Mouse (Mus musculus): ENCODE measurements around the gene Arhgef11. TPM values are rescaled to one million over a fixed set of nuclear protein-coding genes. Genes with fewer than 3 reads are reported as not detected.

Arhgef11 gene
- total RNA-seq, 2 experiments from 2014 or later = 49.4 to 51.3 TPM

DNA sequence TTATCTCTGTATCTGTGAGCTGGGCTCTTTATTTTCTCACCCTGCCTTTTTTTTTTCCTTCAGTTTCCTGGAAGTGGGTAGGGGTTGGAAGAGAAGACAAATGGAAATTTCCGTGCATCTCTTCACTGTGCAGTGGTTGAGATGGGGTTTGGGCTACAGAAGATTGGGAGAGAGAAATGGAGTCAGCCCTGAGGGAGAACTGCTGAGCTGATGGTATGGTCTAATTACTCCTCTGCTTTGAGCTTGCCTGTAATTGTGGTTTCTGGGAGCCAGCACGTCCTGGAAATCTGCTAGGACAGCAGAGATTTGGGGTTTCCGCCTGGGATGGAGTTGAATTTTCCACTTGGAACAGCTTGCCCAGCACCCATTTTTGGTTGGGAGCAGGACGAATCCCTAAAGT lies 43.1 kb downstream of the Arhgef11 start:
- DNase-seq (ENCODE audit: low spot score in 2 of 2) = no peak

DNA sequence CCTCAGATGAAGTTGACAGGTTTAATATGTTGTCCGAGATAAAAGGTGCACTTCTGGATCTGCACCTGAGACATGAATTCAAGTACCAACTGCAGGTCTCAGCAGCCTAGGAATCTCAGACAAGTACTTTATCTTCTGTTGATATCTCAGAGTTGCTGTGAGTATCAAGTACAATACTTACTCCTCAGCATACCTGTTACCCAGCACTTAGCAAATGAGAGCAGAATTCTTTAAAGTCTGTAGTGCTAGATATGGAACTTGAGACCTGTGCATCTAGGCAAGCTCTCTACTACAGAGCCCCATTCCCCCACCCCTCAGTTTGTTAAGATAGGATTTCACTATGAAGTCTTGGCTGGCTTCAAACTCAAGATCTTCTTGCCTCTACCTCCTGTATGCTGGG lies 43.9 kb downstream of the Arhgef11 start:
- no peak for DNase-seq (ENCODE audit: low spot score in 2 of 2)

DNA sequence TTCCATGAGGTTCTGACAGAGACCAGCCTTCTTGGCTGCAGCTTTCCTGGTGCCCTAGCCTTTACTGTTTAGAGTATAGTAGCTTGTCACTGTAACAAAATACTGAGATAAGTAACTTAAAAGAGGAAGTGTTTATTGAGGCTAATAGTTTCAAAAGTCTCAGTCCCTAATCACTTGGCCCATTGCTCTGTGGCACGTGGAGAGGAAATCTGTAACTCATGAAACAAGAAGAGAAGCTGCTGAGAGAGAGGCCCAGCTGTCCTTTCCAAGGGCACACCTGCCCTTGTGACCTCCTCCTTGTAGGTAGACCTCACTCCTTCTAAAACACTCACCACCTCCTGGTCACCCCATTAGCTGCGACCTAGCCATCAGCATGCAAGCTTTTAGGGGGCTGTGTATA lies 101.2 kb downstream of the Arhgef11 start:
- no peak for DNase-seq (ENCODE audit: low spot score in 2 of 2)

DNA sequence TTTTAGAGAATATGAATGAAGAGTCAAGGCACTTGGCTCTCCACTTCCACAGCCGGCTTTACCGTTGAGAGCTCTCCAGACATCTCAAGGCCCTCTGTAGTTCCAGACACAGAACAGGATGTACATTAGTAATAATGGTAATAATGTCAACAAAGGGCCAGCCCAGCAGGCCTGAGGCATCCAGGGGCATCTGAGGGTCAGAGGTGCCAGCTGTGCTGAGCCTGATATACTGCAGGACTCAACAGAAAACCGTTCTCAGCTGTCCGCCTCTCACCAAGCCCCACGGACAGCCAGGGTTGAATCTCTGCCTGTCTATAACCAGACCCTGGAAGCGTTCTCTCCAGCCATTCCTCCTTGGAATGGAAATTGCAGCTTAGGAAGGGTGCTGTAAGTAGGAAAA lies 107.2 kb downstream of the Arhgef11 start:
- no peak for DNase-seq (ENCODE audit: low spot score in 2 of 2)

DNA sequence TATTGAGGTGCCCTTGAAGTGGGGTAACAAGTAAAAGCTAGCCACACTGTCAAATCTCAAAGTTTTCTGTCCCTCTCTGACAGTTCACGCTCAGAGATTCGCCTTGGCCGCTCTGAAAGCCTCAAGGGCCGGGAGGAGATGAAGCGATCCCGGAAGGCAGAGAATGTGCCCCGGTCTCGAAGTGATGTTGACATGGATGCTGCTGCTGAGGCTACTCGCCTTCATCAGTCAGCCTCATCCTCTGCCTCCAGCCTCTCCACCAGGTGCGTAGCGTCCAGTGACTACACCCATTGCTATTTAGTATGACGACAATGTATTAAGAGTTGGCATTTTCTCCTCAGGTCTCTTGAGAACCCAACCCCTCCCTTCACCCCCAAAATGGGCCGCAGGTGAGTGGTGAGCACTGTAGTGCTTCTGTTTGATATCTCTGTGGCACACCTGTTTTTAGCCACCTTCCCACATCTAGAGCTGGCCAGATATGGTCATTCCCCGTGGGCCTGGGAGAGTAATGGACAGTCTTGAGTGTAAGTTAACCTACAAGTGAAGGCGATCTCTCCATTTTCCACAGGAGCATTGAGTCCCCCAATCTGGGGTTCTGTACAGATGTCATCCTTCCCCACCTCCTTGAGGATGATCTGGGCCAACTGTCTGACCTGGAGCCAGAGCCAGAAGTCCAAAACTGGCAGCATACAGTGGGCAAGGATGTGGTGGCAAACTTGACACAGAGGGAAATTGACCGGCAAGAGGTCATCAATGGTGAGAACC lies 108.2 kb downstream of the Arhgef11 start:
- no peak for DNase-seq (ENCODE audit: low spot score in 2 of 2)

DNA sequence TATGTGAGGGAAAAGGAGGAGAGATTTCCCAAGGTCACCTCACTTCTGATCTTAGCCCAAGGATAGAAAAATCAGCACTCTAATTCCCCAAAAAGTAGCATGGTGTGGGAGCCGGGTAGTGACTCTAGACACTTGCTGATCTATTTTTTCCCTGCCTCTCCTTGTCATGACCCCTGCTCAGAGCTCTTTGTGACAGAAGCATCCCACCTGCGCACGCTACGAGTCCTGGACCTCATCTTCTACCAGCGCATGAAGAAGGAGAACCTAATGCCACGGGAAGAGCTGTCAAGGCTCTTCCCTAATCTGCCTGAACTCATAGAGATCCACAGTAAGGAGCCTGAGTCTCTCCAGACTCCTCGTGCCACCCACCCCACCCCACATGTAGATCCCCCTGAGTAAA lies 108.8 kb downstream of the Arhgef11 start:
- DNase-seq (ENCODE audit: low spot score in 2 of 2) = no peak

DNA sequence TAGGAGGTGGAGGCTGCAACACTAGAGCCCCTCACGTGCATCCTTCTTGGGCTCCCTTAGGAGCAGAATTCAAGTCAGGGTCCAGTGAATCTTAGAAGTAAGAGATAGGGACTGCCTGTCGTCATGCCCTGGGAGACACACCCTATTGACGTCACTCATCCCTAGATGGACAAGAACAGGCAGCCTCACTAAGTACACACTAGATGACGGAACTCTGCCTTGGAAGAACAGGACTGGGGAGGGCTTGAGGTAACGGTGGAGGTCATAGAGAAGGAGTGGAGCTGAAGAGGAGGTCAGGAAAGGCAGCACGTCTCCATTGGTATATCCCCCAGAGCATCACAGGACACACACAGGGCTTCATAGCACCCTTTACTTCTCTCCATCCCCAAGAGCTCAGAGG lies 111.3 kb downstream of the Arhgef11 start:
- DNase-seq (ENCODE audit: low spot score in 2 of 2) = no peak

DNA sequence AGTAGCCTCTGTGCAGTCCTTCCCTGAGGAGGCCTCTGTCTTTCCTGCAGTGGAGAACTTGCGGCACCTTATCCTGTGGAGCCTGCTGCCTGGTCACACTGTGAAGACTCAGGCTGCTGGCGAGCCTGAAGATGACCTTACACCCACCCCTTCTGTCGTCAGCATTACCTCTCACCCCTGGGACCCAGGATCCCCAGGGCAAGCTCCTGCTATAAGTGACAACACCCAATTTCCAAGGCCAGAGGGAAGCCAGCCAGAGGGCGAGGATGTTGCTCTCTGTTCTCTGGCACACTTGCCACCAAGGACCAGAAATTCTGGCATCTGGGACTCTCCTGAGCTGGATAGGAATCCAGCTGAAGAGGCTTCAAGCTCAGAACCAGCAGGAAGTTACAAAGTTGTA lies 115.7 kb downstream of the Arhgef11 start:
- no peak for DNase-seq (ENCODE audit: low spot score in 2 of 2)

DNA sequence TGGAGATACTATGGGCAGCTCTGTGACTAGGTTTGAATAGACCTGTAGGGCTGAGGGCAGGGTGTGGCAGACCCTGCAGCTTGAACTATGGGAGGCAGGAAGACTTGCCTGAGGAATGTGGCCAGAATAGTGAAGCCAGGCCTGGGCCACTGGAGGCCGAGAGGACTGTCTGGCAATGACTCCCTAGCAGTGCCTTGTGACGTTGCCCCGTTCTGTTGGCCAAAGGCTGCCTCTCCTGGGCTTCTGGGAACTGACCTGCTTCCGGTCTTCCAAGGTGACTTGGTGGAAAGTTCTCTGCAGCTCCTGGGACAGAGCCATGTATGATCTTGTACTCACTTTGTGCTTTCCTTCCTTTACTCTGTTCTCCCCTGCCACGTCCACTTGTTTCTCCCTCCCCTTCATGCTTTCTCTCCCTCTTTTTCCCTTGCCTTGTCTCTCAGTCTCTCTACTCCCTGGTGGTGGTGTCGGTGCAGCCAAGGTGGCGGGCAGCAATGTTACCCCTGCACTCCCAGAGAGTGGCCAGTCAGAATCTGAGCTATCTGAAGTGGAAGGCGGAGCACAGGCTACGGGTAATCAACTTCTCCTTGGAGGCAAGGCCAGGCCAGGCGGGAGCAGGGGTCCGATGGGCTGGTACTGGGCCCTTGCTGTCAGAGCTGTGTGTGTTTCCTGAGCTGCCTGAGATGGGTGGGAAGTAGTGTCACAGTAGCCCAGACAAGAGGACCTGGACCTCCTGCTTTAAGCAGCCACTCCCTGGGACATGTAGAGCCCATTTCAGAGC lies 116.8 kb downstream of the Arhgef11 start:
- no peak for DNase-seq (ENCODE audit: low spot score in 2 of 2)

DNA sequence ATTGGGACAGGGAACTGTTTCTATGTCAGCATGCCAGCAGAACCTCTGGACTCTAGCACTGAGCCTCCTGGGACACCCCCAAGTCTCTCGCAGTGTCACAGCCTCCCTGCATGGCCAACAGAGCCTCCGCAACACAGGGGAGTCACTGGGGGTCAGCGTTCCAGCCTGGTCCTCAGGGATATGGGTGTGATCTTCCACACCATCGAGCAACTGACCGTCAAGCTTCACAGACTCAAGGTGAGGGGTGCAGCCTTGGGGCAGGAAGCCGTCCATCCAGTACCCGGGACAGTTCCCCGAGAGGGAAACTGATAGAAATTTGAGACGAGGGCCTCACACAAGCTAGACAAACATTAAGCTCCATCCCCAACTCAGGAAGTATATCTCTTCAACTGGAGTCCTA lies 118.0 kb downstream of the Arhgef11 start:
- no peak for DNase-seq (ENCODE audit: low spot score in 2 of 2)

DNA sequence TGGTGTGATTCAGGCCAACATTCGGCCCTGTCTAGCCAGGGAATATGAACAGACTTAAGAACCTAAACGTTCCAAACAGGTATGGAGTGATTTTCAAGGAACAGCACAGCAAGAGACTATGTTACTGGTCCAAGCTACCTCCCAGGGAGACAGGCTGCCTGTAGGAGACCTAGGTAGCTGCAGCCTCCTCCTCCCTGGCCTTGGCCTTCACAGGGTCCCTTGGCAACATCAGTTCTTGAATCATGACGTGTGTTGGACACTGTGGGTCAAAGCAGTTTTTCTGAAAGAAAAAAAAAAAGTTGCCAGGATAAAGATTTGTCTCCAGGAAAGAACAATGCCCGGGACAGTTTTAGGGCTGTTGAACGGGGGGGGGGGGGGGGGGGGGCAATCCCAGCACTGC lies 121.5 kb downstream of the Arhgef11 start:
- no peak for DNase-seq (ENCODE audit: low spot score in 2 of 2)

DNA sequence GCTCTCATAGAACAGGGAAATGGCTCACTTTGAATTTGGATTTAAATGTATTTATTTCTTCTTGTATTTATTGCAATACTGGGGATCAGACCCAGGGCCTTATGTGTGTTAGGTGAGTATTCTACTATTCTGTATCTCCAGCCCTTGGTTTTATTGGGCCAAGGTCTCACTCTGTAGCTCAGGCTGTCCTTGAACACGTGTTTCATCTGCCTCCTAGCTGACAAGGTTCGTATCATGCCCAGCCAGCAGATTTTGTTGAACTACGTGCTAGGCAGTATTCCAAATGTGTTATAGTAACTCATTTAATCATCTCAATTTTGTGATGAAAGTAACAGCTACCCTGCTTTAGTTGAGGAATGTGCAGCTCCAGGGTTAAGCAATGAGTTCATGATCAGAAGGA lies 124.7 kb downstream of the Arhgef11 start:
- no peak for DNase-seq (ENCODE audit: low spot score in 2 of 2)

DNA sequence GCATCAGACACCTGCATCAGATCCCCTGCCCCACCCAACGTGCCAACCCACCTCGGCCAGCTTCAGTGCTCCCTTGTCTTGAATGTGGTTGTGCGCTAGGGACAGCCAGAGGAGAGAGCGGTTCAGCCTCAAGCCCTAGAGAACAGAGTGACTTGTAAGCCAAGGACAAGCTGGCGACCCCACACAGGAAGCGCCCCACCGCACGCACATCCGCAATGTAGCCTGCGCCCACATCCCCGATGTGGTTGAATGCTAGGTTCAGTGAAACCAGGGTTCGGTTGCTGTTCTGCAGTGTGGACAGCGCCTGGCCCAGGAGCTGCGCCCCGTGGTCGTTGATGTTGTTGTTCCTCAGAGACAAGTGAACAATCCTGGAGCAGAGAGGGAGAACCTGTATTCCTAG lies 125.4 kb downstream of the Arhgef11 start:
- DNase-seq (ENCODE audit: low spot score in 2 of 2) = no peak

DNA sequence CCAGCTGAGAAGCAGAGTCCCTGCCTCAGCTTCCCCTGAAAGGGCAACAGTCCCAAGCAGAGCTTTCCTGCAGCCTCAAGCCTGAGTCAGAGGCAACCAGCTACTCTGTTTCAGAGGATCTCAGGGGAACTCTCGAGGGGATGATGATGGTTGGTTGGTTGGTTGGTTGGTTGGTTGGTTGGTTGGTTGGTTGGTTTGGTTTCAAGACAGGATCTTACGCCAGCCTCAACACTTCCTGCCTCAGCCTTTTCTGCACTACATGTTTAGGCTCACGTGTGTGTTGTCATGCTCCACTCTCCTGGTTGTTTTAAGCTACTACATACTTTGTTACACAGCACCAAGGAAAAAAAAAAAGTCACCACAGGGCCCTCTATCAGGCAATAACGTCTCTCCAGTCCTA lies 126.6 kb downstream of the Arhgef11 start:
- DNase-seq (ENCODE audit: low spot score in 2 of 2) = no peak

DNA sequence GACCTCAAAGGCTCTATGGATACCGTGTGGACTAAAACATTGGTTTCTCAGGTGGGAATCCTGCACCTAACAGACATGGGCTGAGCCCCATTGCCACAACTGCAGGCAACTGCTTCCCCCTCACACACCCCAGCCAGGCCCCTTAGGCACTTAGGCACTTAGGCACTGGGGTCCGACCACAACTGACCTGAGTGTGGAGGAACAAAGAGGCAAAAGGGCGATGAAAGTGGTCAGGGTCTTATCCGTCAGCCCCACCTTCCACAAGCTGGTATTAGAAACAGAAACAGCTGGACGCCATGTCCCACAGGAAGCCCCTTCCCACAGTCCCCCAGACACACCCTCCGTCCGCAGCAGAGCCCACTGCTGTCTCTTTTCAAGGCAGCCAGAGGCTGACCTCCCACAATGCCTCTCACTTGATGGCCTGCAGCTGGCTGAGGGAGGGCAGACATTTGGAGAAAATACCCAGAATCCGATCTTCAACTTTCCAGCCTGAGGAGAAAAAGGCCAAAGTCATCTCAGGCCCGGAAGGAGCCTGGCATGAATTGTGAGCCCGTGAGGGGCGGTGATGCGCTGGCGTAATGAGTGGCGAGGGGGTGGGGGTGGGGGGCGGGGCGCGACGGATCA lies 127.8 kb downstream of the Arhgef11 start:
- DNase-seq (ENCODE audit: low spot score in 2 of 2) = no peak

DNA sequence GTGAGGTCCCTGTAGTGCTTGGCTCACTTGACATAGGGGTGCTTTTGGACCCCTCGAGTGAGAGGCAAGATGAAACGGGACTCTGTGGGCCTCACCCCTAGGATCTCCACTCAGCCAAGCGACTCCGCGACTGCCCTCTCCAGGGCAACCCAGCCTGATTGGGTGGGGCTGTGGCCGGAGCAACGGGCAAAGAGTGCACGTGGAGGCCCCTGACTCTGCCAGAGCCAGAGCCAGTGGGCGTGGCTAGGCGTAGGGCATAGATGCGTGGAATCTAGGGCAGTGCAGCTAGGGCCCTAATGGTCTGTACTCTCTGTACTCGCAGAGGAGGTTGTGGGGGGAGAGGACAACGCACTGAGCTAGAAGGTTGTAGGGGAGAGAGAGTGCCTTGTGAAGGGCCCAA lies 131.1 kb downstream of the Arhgef11 start, which contains the start of gene Lrrc71:
Gene Lrrc71, minus strand, starts transcription at position 195 of the 400 bp plus-strand sequence.
- no peak for DNase-seq (ENCODE audit: low spot score in 2 of 2)

DNA sequence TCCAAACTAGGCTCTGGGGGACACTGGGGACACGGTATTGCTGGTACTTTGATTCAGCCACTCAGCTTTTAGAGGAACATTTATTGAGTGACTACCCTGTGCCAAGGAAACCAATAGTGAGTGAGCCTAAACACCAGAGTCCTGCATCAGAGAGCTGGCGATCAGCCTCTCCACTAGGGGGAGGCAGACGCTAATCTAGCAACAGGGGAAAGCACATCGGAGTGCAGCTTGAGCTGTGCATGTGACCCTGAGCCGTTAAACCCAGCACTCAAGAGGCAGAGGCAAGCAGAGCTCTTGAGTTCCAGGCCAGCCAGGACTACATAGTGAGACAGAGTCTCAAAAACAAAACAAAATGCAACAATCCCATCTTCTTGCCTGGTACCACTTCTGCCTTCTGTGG lies 131.7 kb downstream of the Arhgef11 start:
- peak in 1 of 2 experiments; percentile 58 for DNase-seq (ENCODE audit: low spot score in 2 of 2)

DNA sequence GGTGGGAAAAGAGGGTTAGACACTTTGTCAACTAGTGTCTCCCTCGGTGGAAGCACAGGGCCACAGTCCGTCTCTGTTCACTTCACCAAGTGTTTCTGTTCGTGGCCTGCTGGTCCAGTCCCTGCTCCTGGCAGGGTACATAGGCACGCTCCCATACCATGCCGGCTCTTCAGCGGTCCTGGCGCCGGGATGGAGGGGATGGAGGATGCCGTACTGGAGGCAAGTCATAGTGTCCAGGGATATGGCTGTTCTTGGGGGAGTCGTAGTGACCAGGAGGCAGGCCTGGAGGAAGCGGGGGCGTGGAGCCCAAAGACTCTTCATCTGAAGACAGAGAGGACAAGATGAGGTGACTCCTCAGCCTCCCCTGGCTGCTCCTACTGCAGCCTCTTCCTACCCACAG lies 132.6 kb downstream of the Arhgef11 start:
- no peak for DNase-seq (ENCODE audit: low spot score in 2 of 2)

DNA sequence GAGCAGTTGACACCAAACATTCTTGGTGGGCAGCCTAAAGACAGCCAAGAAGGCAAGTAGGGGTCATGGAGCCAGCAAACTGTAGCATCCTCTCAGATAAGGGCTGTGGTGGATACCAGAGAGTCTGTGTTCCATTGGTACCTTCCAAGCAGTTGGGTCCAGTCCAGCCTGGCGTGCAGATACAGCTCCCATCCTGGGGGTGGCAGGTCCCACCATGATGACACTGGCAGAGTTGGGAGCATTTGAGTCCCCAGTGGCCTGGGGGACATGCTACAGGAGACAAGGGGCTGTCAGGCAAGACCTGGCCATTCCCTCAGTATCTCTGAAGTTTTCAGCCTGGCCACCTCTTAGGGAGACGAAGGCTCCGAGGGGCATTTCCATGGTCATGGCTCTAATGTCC lies 135.2 kb downstream of the Arhgef11 start:
- no peak for DNase-seq (ENCODE audit: low spot score in 2 of 2)

DNA sequence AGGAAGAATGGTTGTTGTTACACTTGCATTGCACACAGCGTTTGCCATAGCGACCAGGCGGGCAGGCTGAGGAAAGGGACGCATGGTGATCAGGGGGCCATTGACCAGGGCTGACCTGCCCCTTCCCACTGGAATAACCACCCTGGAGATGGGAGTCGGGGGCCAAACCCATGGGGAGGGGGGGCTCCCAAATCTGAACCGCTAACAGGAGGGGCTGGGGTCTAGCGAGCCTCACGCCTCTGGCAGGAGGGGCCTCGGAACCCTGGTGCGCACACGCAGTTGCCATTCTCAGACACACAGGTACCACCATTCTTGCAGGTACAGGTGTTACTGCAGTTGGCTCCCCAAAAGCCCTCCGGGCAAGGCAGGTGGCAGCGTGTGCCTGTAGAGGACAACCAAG lies 136.5 kb downstream of the Arhgef11 start:
- DNase-seq (ENCODE audit: low spot score in 2 of 2) = no peak

DNA sequence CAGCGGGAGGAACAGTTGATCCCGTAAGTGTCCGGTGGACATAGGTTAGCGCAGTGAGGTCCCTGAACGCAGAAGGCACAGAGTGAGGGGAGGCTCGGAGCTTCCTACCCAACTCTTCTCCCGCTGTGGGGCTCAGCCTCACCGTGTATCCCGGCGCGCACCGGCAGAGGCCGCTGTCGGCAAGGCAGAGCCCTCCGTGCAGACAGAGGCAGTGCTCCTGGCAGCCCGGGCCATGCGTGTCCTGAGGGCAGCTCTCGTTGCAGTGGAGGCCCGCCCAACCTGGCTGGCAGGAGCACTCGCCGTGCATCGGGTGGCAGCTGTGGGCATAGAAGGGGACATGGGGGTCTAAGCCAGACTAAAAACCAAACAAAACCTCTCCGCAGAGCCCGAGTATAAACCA lies 138.6 kb downstream of the Arhgef11 start:
- peak; percentile 95 for DNase-seq (ENCODE audit: low spot score in 2 of 2)

DNA sequence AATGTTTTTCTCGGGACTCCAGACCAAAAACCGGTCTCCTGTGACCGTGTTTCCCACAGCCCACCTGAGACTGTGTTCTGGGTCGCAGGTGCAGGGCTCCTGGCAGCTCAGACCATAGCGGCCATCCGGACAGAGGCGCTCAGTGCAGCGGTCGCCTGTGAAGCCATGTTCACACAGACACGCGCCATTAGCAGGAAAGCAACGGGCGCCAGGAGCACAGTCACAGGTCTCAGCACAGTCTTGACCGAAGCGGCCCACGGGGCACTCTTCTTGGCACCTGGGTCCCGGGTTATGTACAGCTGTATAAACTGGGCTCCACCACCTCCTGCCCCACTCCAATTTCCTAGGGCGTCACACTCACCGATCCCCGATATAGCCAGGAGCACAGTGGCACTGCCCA lies 139.1 kb downstream of the Arhgef11 start:
- DNase-seq (ENCODE audit: low spot score in 2 of 2) = no peak
